8 mouse cellular contexts compared by ENCODE assay signal in genomic region chr4:109407701-109408485, GRCm38 (mm10). TPM values are rescaled to one million over a fixed set of nuclear protein-coding genes. Genes with fewer than 3 reads are reported as not detected.
A peak's percentile ranks its signal among the peaks of the same experiment; 100 is the strongest.
DNase-seq lines count a peak whose midpoint lies in the region; ATAC-seq and TF ChIP-seq lines count a peak whose summit lies in the region.

No protein-coding gene starts in this region.

- H3K9ac ChIP-seq in kidney, embryonic 14.5 days (ENCODE audit: low read depth, low read length): no peak overlapping the region
- H3K9ac ChIP-seq in hindbrain, embryonic 13.5 days: no peak overlapping the region
- no peak overlapping the region; the same call in 1 of the 2 replicates for H3K9ac ChIP-seq in midbrain, embryonic 14.5 days (replicated peaks; ENCODE audit: low read length)

- WGBS in kidney, embryonic 14.5 days: 77% methylated on average over 9 of the region's 9 CpGs
- 88% methylated on average over 9 of the region's 9 CpGs for WGBS in kidney, adult 2 months
- WGBS in cerebellum, adult 2 months: 60% methylated on average over 9 of the region's 9 CpGs
- WGBS in hindbrain, embryonic 13.5 days: 86% methylated on average over 9 of the region's 9 CpGs
- 85% methylated on average over 9 of the region's 9 CpGs for WGBS in midbrain, embryonic 14.5 days

- no peak overlapping the region for H3K4me2 ChIP-seq in kidney, embryonic 14.5 days (replicated peaks; ENCODE audit: low read depth, low read length)
- peak overlapping the region; percentile 96; the same call in 1 of the 2 replicates for H3K4me2 ChIP-seq in hindbrain, embryonic 13.5 days
- H3K4me2 ChIP-seq in midbrain, embryonic 14.5 days (ENCODE audit: low read length): no peak overlapping the region

- no peak for DNase-seq in kidney, adult 2 months
- peak; percentile 44 to 54 for DNase-seq in cerebellum, adult 2 months
- DNase-seq in midbrain, embryonic 14.5 days: peak; percentile 11
- no peak for DNase-seq in adrenal gland, postnatal 10 days
- DNase-seq in layer of hippocampus, adult 2 months (ENCODE audit: low spot score in 2 of 2): no peak

- no peak for TF ChIP-seq POLR2A in kidney, adult 2 months (IDR thresholded peaks at IDR 0.05; ENCODE audit: low read depth, low read length)
- no peak for TF ChIP-seq POLR2A in cerebellum, adult 2 months (IDR thresholded peaks at IDR 0.05; ENCODE audit: borderline replicate concordance, insufficient read depth, low read length)

- peak overlapping the region; percentile 66; the same call in 1 of the 2 replicates for H3K4me3 ChIP-seq in kidney, embryonic 14.5 days (ENCODE audit: low read length)
- H3K4me3 ChIP-seq in kidney, adult 2 months (ENCODE audit: insufficient read depth, low read depth, low read length): no peak overlapping the region
- H3K4me3 ChIP-seq in cerebellum, adult 2 months (replicated peaks; ENCODE audit: insufficient read depth, low read depth, low read length): peak overlapping the region; percentile 80
- no peak overlapping the region for H3K4me3 ChIP-seq in hindbrain, embryonic 13.5 days
- no peak overlapping the region for H3K4me3 ChIP-seq in midbrain, embryonic 14.5 days (replicated peaks; ENCODE audit: low read depth, low read length)
- H3K4me3 ChIP-seq in layer of hippocampus, adult 2 months: no peak overlapping the region

- H3K27me3 ChIP-seq in kidney, embryonic 14.5 days (ENCODE audit: control insufficient read depth, insufficient read depth, low read length): no peaks in the 10 kb centered on the region
- H3K27me3 ChIP-seq in kidney, adult 2 months (replicated peaks; ENCODE audit: control insufficient read depth, insufficient read depth, low read length): no peaks in the 10 kb centered on the region
- no peaks in the 10 kb centered on the region for H3K27me3 ChIP-seq in cerebellum, adult 2 months (ENCODE audit: control insufficient read depth, insufficient read depth, low read length)
- H3K27me3 ChIP-seq in hindbrain, embryonic 13.5 days: peaks cover 12% of the 10 kb centered on the region
- no peaks in the 10 kb centered on the region; the same call in 1 of the 2 replicates for H3K27me3 ChIP-seq in midbrain, embryonic 14.5 days (ENCODE audit: control insufficient read depth, insufficient read depth, low read length)

- no peaks in the 10 kb centered on the region for H3K9me3 ChIP-seq in kidney, embryonic 14.5 days (ENCODE audit: control insufficient read depth, low read length)
- no peaks in the 10 kb centered on the region for H3K9me3 ChIP-seq in hindbrain, embryonic 13.5 days
- H3K9me3 ChIP-seq in midbrain, embryonic 14.5 days (ENCODE audit: control insufficient read depth, low read length): no peaks in the 10 kb centered on the region

- TF ChIP-seq CTCF in kidney, adult 2 months (conservative IDR thresholded peaks at IDR 0.05; ENCODE audit: insufficient read depth, insufficient read length, low read depth, low read length): no peak
- TF ChIP-seq CTCF in cerebellum, adult 2 months (IDR thresholded peaks at IDR 0.05; ENCODE audit: borderline replicate concordance, insufficient read depth, low read depth, low read length): no peak
- TF ChIP-seq CTCF in layer of hippocampus, adult 2 months (conservative IDR thresholded peaks at IDR 0.05): no peak

- no peaks in the 10 kb centered on the region for H3K4me1 ChIP-seq in kidney, embryonic 14.5 days (ENCODE audit: control insufficient read depth, insufficient read depth, low read length)
- no peaks in the 10 kb centered on the region for H3K4me1 ChIP-seq in kidney, adult 2 months (ENCODE audit: control insufficient read depth, insufficient read depth, low read length)
- no peaks in the 10 kb centered on the region for H3K4me1 ChIP-seq in cerebellum, adult 2 months (ENCODE audit: control insufficient read depth, insufficient read depth, low read length)
- peaks cover 21% of the 10 kb centered on the region for H3K4me1 ChIP-seq in hindbrain, embryonic 13.5 days (replicated peaks)
- H3K4me1 ChIP-seq in midbrain, embryonic 14.5 days (ENCODE audit: control insufficient read depth, insufficient read depth, low read length): peaks cover 9% of the 10 kb centered on the region; the same call in 1 of the 2 replicates

- H3K27ac ChIP-seq in kidney, embryonic 14.5 days (ENCODE audit: low read depth, low read length): no peak overlapping the region
- H3K27ac ChIP-seq in kidney, adult 2 months (ENCODE audit: insufficient read depth, low read depth, low read length): no peak overlapping the region
- H3K27ac ChIP-seq in cerebellum, adult 2 months (ENCODE audit: insufficient read depth, low read length): no peak overlapping the region
- no peak overlapping the region for H3K27ac ChIP-seq in hindbrain, embryonic 13.5 days
- H3K27ac ChIP-seq in midbrain, embryonic 14.5 days (replicated peaks; ENCODE audit: low read depth, low read length): no peak overlapping the region
- no peak overlapping the region for H3K27ac ChIP-seq in layer of hippocampus, adult 2 months

- no peak for ATAC-seq in kidney, embryonic 14.5 days (ENCODE audit: low FRiP score, low TSS enrichment)
- no peak for ATAC-seq in hindbrain, embryonic 13.5 days (ENCODE audit: low FRiP score)
- ATAC-seq in midbrain, embryonic 14.5 days (ENCODE audit: low FRiP score, low TSS enrichment): no peak
- ATAC-seq in granulocyte monocyte progenitor cell, adult 5-6 weeks (replicated peaks; ENCODE audit: poor library complexity, severe bottlenecking): no peak

- H3K36me3 ChIP-seq in kidney, embryonic 14.5 days (ENCODE audit: control insufficient read depth, insufficient read depth, low read length): no peaks in the 10 kb centered on the region
- no peaks in the 10 kb centered on the region for H3K36me3 ChIP-seq in kidney, adult 2 months (ENCODE audit: control insufficient read depth, insufficient read depth, low read length)
- no peaks in the 10 kb centered on the region for H3K36me3 ChIP-seq in hindbrain, embryonic 13.5 days
- H3K36me3 ChIP-seq in midbrain, embryonic 14.5 days (ENCODE audit: control insufficient read depth, insufficient read depth, low read length): no peaks in the 10 kb centered on the region

RNA-seq across cellular contexts. Expression of gene Ttc39a, which starts 1.5 kb away (rescaled TPM):
- 4.4 and 6.1 TPM in 2 replicates for polyA plus RNA-seq in kidney, embryonic 14.5 days (2014; fragmentation: Nextera tagmentation; extraction: Ambion mirVana)
- polyA plus RNA-seq in kidney, adult 2 months (2012; rRNA removed): 2.8 and 3.1 TPM in 2 replicates
- polyA plus RNA-seq in cerebellum, adult 2 months (2012; rRNA removed): 15.9 and 16.3 TPM in 2 replicates
- 0.99 and 1.2 TPM in 2 replicates for polyA plus RNA-seq in hindbrain, embryonic 13.5 days (2015; fragmentation: Nextera tagmentation; extraction: Ambion mirVana)
- polyA plus RNA-seq in midbrain, embryonic 14.5 days (2014; fragmentation: Nextera tagmentation; extraction: Ambion mirVana): 1.3 and 2.2 TPM in 2 replicates
- not detected in 2 replicates for total RNA-seq in granulocyte monocyte progenitor cell, adult 5-6 weeks (2014; fragmentation: Nextera tagmentation)
- total RNA-seq in granulocyte monocyte progenitor cell, adult 5-6 weeks (2017): 0.72 and 2.4 TPM in 2 replicates
- 1 to 10 TPM; 5.3 to 5.8 TPM for total RNA-seq in adrenal gland, postnatal 10 days (2021)
- total RNA-seq in layer of hippocampus, adult 2 months (2021): 1 to 10 TPM; 1.4 to 1.8 TPM

Comparison
In these comparisons a context has a peak if more than half of its experiments do, and no peak if none do; other contexts are left out.
1. H3K4me3 ChIP-seq: peak in kidney, embryonic 14.5 days (single experiment) and cerebellum, adult 2 months (single experiment); none in kidney, adult 2 months (single experiment), hindbrain, embryonic 13.5 days (single experiment), midbrain, embryonic 14.5 days (single experiment) and layer of hippocampus, adult 2 months (single experiment).
2. DNase-seq: peak in cerebellum, adult 2 months (2 of 2) and midbrain, embryonic 14.5 days (single experiment); none in kidney, adult 2 months (single experiment), adrenal gland, postnatal 10 days (single experiment) and layer of hippocampus, adult 2 months (0 of 2).